Mouse (Mus musculus): ENCODE measurements around the gene Clic5. TPM values are rescaled to one million over a fixed set of nuclear protein-coding genes. Genes with fewer than 3 reads are reported as not detected.

Gene Clic5
- polyA plus RNA-seq, 1 experiment from 2014 or later, result 0.28 TPM

GRCm38 (mm10) chr17:44155204-44155603 is 33.2 kb upstream of the Clic5 start:
- Histone ChIP-seq H3K27me3 (ENCODE audit: insufficient read depth, low read length) (no peaks in the 10 kb centered on the region), H3K36me3 (replicated peaks; ENCODE audit: insufficient read depth, low read length) (no peaks in the 10 kb centered on the region), H3K9me3 (ENCODE audit: low read length) (no peaks in the 10 kb centered on the region), H3K4me1 (ENCODE audit: insufficient read depth) (0 out of 2 replicates have a peak, but pooled peaks cover 2% of the 10 kb centered on the region), H3K4me3 (ENCODE audit: low read depth, low read length) (no peak overlapping the region), H3K27ac (ENCODE audit: low read depth) (no peak overlapping the region), H3K9ac (replicated peaks) (no peak overlapping the region), H3K4me2 (ENCODE audit: low read depth, low read length) (no peak overlapping the region)
- DNase-seq (no peak), ATAC-seq (no peak)
- no peak for TF ChIP-seq CTCF (IDR thresholded peaks at IDR 0.05; ENCODE audit: low read depth)
- no peak for TF ChIP-seq EP300 (IDR thresholded peaks at IDR 0.05; ENCODE audit: low read depth)
- 69% methylated on average over 2 of the region's 2 CpGs for WGBS (ENCODE audit: insufficient replicate concordance)

- Histone ChIP-seq H3K9me3 (ENCODE audit: low read length) (no peaks in the 10 kb centered on the region), H3K4me1 (ENCODE audit: insufficient read depth) (no peaks in the 10 kb centered on the region)
Measured at GRCm38 (mm10) chr17:44158186-44158585, 30.2 kb upstream of the Clic5 start.

DNA sequence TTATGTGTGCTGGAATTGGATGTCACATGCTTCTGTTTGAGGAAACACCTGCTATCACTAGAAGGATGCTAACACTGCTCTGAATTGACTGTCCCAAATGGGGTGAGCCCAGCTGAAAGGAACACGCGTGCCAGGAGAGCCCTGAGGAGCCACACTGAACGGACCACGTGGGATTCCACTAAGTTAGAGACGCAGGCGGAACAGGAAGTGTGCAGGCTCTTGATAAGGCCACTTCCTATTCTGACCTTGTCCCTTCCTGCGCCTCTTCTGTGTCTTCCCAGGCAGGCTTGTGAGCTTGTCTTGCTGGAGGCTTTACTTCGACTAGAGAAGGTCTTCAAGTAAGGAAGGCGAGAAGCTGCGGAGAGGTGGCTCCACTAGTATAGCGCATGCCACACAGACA is 27.9 kb upstream of the Clic5 start:
- no peak for TF ChIP-seq EP300 (IDR thresholded peaks at IDR 0.05; ENCODE audit: low read depth)
- no peak for TF ChIP-seq CTCF (IDR thresholded peaks at IDR 0.05; ENCODE audit: low read depth)
- H3K4me3 ChIP-seq (ENCODE audit: low read depth, low read length), result no peak overlapping the region
- no peak overlapping the region for H3K27ac ChIP-seq (ENCODE audit: low read depth)
- no peaks in the 10 kb centered on the region for H3K9me3 ChIP-seq (ENCODE audit: low read length)
- DNase-seq, result no peak
- no peak for ATAC-seq
- H3K36me3 ChIP-seq (replicated peaks; ENCODE audit: insufficient read depth, low read length), result no peaks in the 10 kb centered on the region
- 53% methylated on average over 11 of the region's 11 CpGs for WGBS (ENCODE audit: insufficient replicate concordance)
- H3K27me3 ChIP-seq (ENCODE audit: insufficient read depth, low read length), result no peaks in the 10 kb centered on the region
- no peaks in the 10 kb centered on the region for H3K4me1 ChIP-seq (ENCODE audit: insufficient read depth)
- H3K4me2 ChIP-seq (ENCODE audit: low read depth, low read length), result no peak overlapping the region
- no peak overlapping the region for H3K9ac ChIP-seq (replicated peaks)

More at GRCm38 (mm10) chr17:44158186-44158585, 30.2 kb upstream of the Clic5 start:
- H3K27ac ChIP-seq (ENCODE audit: low read depth), result no peak overlapping the region
- no peak for TF ChIP-seq CTCF (IDR thresholded peaks at IDR 0.05; ENCODE audit: low read depth)
- H3K4me2 ChIP-seq (ENCODE audit: low read depth, low read length), result no peak overlapping the region
- WGBS (ENCODE audit: insufficient replicate concordance), result 52% methylated on average over 1 of the region's 1 CpGs
- DNase-seq (no peak), ATAC-seq (no peak)
- no peak overlapping the region for H3K9ac ChIP-seq (replicated peaks)
- H3K27me3 ChIP-seq (ENCODE audit: insufficient read depth, low read length), result no peaks in the 10 kb centered on the region
- no peak overlapping the region for H3K4me3 ChIP-seq (ENCODE audit: low read depth, low read length)
- no peaks in the 10 kb centered on the region for H3K36me3 ChIP-seq (replicated peaks; ENCODE audit: insufficient read depth, low read length)

GRCm38 (mm10) chr17:44162514-44162913 is 25.9 kb upstream of the Clic5 start:
- H3K27ac ChIP-seq (ENCODE audit: low read depth), result no peak overlapping the region
- 21% methylated on average over 5 of the region's 5 CpGs for WGBS (ENCODE audit: insufficient replicate concordance)
- ATAC-seq (no peak), DNase-seq (no peak)
- H3K9me3 ChIP-seq (ENCODE audit: low read length), result no peaks in the 10 kb centered on the region
- H3K27me3 ChIP-seq (ENCODE audit: insufficient read depth, low read length), result no peaks in the 10 kb centered on the region
- H3K9ac ChIP-seq (replicated peaks), result no peak overlapping the region
- H3K4me2 ChIP-seq (ENCODE audit: low read depth, low read length), result no peak overlapping the region
- TF ChIP-seq CTCF (IDR thresholded peaks at IDR 0.05; ENCODE audit: low read depth) (no peak), EP300 (IDR thresholded peaks at IDR 0.05; ENCODE audit: low read depth) (no peak)
- H3K4me1 ChIP-seq (ENCODE audit: insufficient read depth), result no peaks in the 10 kb centered on the region
- H3K4me3 ChIP-seq (ENCODE audit: low read depth, low read length), result no peak overlapping the region
- no peaks in the 10 kb centered on the region for H3K36me3 ChIP-seq (replicated peaks; ENCODE audit: insufficient read depth, low read length)

DNA sequence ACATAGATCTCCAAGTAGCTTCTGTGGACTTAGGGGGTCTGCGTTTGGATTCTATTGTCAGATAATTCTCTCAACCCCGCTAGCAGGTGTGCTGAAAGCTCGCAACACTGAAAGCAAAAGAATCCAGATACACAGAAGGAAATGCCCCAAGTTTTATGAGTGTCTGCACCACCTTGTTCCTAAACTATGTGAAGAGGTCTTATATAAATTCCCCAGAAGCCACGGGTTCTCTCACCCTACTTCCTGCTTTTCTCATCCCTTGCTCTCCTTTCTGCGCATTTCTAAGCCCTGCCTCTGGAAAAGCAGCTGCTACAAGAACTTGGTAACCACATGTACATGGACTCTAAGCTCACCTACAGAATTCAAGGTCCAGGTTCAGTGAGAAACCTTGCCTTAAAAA is 25.4 kb upstream of the Clic5 start:
- no peak for TF ChIP-seq CTCF (IDR thresholded peaks at IDR 0.05; ENCODE audit: low read depth)
- TF ChIP-seq EP300 (IDR thresholded peaks at IDR 0.05; ENCODE audit: low read depth), result no peak
- H3K36me3 ChIP-seq (replicated peaks; ENCODE audit: insufficient read depth, low read length), result no peaks in the 10 kb centered on the region
- H3K9ac ChIP-seq (replicated peaks), result no peak overlapping the region
- H3K27me3 ChIP-seq (ENCODE audit: insufficient read depth, low read length), result no peaks in the 10 kb centered on the region
- no peaks in the 10 kb centered on the region for H3K9me3 ChIP-seq (ENCODE audit: low read length)
- no peak for ATAC-seq
- H3K4me3 ChIP-seq (ENCODE audit: low read depth, low read length), result no peak overlapping the region
- 50% methylated on average over 5 of the region's 5 CpGs for WGBS (ENCODE audit: insufficient replicate concordance)
- H3K4me2 ChIP-seq (ENCODE audit: low read depth, low read length), result no peak overlapping the region
- H3K27ac ChIP-seq (ENCODE audit: low read depth), result no peak overlapping the region
- no peaks in the 10 kb centered on the region for H3K4me1 ChIP-seq (ENCODE audit: insufficient read depth)
- DNase-seq, result no peak

- Histone ChIP-seq H3K9ac (replicated peaks) (no peak overlapping the region), H3K4me3 (ENCODE audit: low read depth, low read length) (no peak overlapping the region), H3K4me1 (ENCODE audit: insufficient read depth) (no peaks in the 10 kb centered on the region), H3K36me3 (replicated peaks; ENCODE audit: insufficient read depth, low read length) (no peaks in the 10 kb centered on the region), H3K4me2 (ENCODE audit: low read depth, low read length) (no peak overlapping the region), H3K9me3 (ENCODE audit: low read length) (no peaks in the 10 kb centered on the region), H3K27ac (ENCODE audit: low read depth) (no peak overlapping the region), H3K27me3 (ENCODE audit: insufficient read depth, low read length) (no peaks in the 10 kb centered on the region)
- no peak for TF ChIP-seq EP300 (IDR thresholded peaks at IDR 0.05; ENCODE audit: low read depth)
- no peak; the same call in 1 of the 2 replicates for TF ChIP-seq CTCF (IDR thresholded peaks at IDR 0.05; ENCODE audit: low read depth)
- DNase-seq, result no peak
- no peak for ATAC-seq
- 73% methylated on average over 11 of the region's 11 CpGs for WGBS (ENCODE audit: insufficient replicate concordance)
Measured at GRCm38 (mm10) chr17:44165730-44166347, 22.5 kb upstream of the Clic5 start.

All from liver, postnatal 0 days (tissue).